Mouse (Mus musculus) layer of hippocampus, adult 2 months (tissue): Measurements from ENCODE around the gene Fam160a2. TPM values are rescaled to one million over a fixed set of nuclear protein-coding genes. Genes with fewer than 3 reads are reported as not detected.
"Not testable (repeated sequence)": the region's sequence is repeated elsewhere in the genome, so short reads cannot be mapped to it uniquely, and the experiment has no call there.

Experiments
- DNase-seq, 2 experiments: peaks; one replicate each; pipeline ENCODE4 v3.0.0; 2022; ENCODE audit warnings: low spot score in 2 of 2
- H3K27ac ChIP-seq: fragments of 200-600 bp; 2 replicates; pipeline ENCODE4 v1.8.1; 2022
- H3K4me3 ChIP-seq: fragments of 200-600 bp; 2 replicates; pipeline ENCODE4 v1.8.1; 2022; ENCODE audit warnings: mild to moderate bottlenecking
- CTCF ChIP-seq: fragments of 200-600 bp; conservative IDR thresholded peaks from 2 replicates; pipeline ENCODE4 v1.8.1; 2022; ENCODE audit warnings: antibody characterized with exemption, mild to moderate bottlenecking, moderate library complexity
- total RNA-seq, 2 experiments: library from RNA; stranded (reverse); gene quantifications; 2 replicates each; pipeline ENCODE4 v1.2.3; 2021

Gene Fam160a2
- total RNA-seq, 2 experiments from 2014 or later: 59.7 to 66.1 TPM

GRCm38 (mm10) chr7:105374866-105375265 is 25.0 kb downstream of the Fam160a2 start, which contains the start of gene Gm5901:
Gm5901 (plus strand) TSS chr7:105375038.
- H3K27ac ChIP-seq: peak within 1 kb of the TSS; percentile 8; the same call in 1 of the 2 replicates
- DNase-seq: no peak
- no peak within 1 kb of the TSS for H3K4me3 ChIP-seq
- TF ChIP-seq CTCF: no peak

GRCm38 (mm10) chr7:105373976-105374375 is 25.9 kb downstream of the Fam160a2 start:
- peak; percentile 48 to 59 for DNase-seq
- no peak for TF ChIP-seq CTCF
- Histone ChIP-seq H3K4me3 (no peak overlapping the region), H3K27ac (0 out of 2 replicates have a peak overlapping the region, but pooled peaks have one; percentile 8)

GRCm38 (mm10) chr7:105373509-105373908 is 26.3 kb downstream of the Fam160a2 start:
- no peak overlapping the region for H3K4me3 ChIP-seq
- peak overlapping the region; percentile 8; the same call in 1 of the 2 replicates for H3K27ac ChIP-seq
- no peak for DNase-seq
- TF ChIP-seq CTCF: no peak

- Histone ChIP-seq H3K27ac (no peak overlapping the region), H3K4me3 (no peak overlapping the region)
- no peak for DNase-seq
- no peak for TF ChIP-seq CTCF
These were observed 26.9 kb downstream of the Fam160a2 start for GRCm38 (mm10) chr7:105372912-105373311.

GRCm38 (mm10) chr7:105368521-105368920 is 31.3 kb downstream of the Fam160a2 start:
- no peak overlapping the region for H3K27ac ChIP-seq
- no peak for DNase-seq
- no peak overlapping the region for H3K4me3 ChIP-seq
- no peak for TF ChIP-seq CTCF

GRCm38 (mm10) chr7:105367930-105368329 is 31.9 kb downstream of the Fam160a2 start, which contains the start of gene Olfr692:
Olfr692 (plus strand) TSS chr7:105368230.
- no peak for TF ChIP-seq CTCF
- DNase-seq: no peak
- no peak within 1 kb of the TSS for H3K4me3 ChIP-seq
- no peak within 1 kb of the TSS for H3K27ac ChIP-seq

GRCm38 (mm10) chr7:105367268-105367667 is 32.6 kb downstream of the Fam160a2 start:
- no peak for TF ChIP-seq CTCF

GRCm38 (mm10) chr7:105361713-105362112 is 38.1 kb downstream of the Fam160a2 start:
- no peak for DNase-seq
- no peak overlapping the region for H3K4me3 ChIP-seq

More at GRCm38 (mm10) chr7:105367268-105367667, 32.6 kb downstream of the Fam160a2 start:
- Histone ChIP-seq H3K4me3 (no peak overlapping the region), H3K27ac (no peak overlapping the region)
- DNase-seq: no peak

GRCm38 (mm10) chr7:105356487-105356886 is 43.4 kb downstream of the Fam160a2 start:
- DNase-seq, H3K27ac ChIP-seq, H3K4me3 ChIP-seq: not testable (repeated sequence)

More at GRCm38 (mm10) chr7:105361713-105362112, 38.1 kb downstream of the Fam160a2 start:
- TF ChIP-seq CTCF: no peak
- no peak overlapping the region for H3K27ac ChIP-seq

GRCm38 (mm10) chr7:105356064-105356463 is 43.8 kb downstream of the Fam160a2 start:
- DNase-seq, H3K27ac ChIP-seq, H3K4me3 ChIP-seq: not testable (repeated sequence)

GRCm38 (mm10) chr7:105342752-105343151 is 57.1 kb downstream of the Fam160a2 start:
- Histone ChIP-seq H3K27ac (no peak overlapping the region), H3K4me3 (no peak overlapping the region)
- TF ChIP-seq CTCF: no peak

GRCm38 (mm10) chr7:105342170-105342569 is 57.7 kb downstream of the Fam160a2 start, which contains the start of gene Olfr691:
Olfr691 (minus strand) TSS chr7:105342270.
- DNase-seq: no peak
- TF ChIP-seq CTCF: no peak
- Histone ChIP-seq H3K4me3 (no peak within 1 kb of the TSS), H3K27ac (no peak within 1 kb of the TSS)

More at GRCm38 (mm10) chr7:105342752-105343151, 57.1 kb downstream of the Fam160a2 start:
- no peak for DNase-seq

GRCm38 (mm10) chr7:105334004-105334403 is 65.8 kb downstream of the Fam160a2 start, which contains the start of gene Olfr690:
Olfr690 (minus strand) TSS chr7:105334104.
- no peak for TF ChIP-seq CTCF
- Histone ChIP-seq H3K27ac (no peak within 1 kb of the TSS), H3K4me3 (no peak within 1 kb of the TSS)
- DNase-seq: no peak

- DNase-seq: no peak
- no peak overlapping the region for H3K4me3 ChIP-seq
- no peak overlapping the region for H3K27ac ChIP-seq
- peak; percentile 50 for TF ChIP-seq CTCF
These were observed 74.6 kb downstream of the Fam160a2 start for GRCm38 (mm10) chr7:105325302-105325701.

Other genes with a start within 250 kb of the Fam160a2 start
- gene Olfr684, start 236.4 kb downstream of the Fam160a2 start, total RNA-seq: not detected
- gene Olfr685, start 214.0 kb downstream of the Fam160a2 start, total RNA-seq: not detected
- not detected for gene Olfr686, start 192.6 kb downstream of the Fam160a2 start, total RNA-seq
- gene Olfr688, start 112.0 kb downstream of the Fam160a2 start, total RNA-seq: not detected
- not detected for gene Olfr689, start 88.9 kb downstream of the Fam160a2 start, total RNA-seq
- 1 to 10 TPM in 1 of 2 experiments, under 1 TPM in 1; 0.44 to 1.0 TPM for gene Olfr690, start 66.0 kb downstream of the Fam160a2 start, total RNA-seq
- under 1 TPM; 0.61 to 0.74 TPM for gene Olfr691, start 57.8 kb downstream of the Fam160a2 start, total RNA-seq
- not detected for gene Olfr692, start 31.8 kb downstream of the Fam160a2 start, total RNA-seq
- not detected for gene Gm5901, start 25.0 kb downstream of the Fam160a2 start, total RNA-seq
- gene Cnga4, start 4.5 kb upstream of the Fam160a2 start, total RNA-seq: under 1 TPM; 0.69 to 0.90 TPM
- gene Cckbr, start 25.7 kb upstream of the Fam160a2 start, total RNA-seq: 1 to 10 TPM; 6.2 to 6.5 TPM
- 10 to 100 TPM; 13.9 to 14.2 TPM for gene Cavin3, start 82.2 kb upstream of the Fam160a2 start, total RNA-seq
- 10 to 100 TPM; 82.7 to 86.2 TPM for gene Smpd1, start 154.3 kb upstream of the Fam160a2 start, total RNA-seq
- 100 to 1,000 TPM; 360 to 370 TPM for gene Apbb1, start 181.6 kb upstream of the Fam160a2 start, total RNA-seq
- gene Hpx, start 200.1 kb upstream of the Fam160a2 start, total RNA-seq: under 1 TPM in 1 of 2 experiments, not detected in 1; 0.23 TPM
- 100 to 1,000 TPM; 140 to 142 TPM for gene Trim3, start 233.5 kb upstream of the Fam160a2 start, total RNA-seq
- gene Timm10b, start 240.0 kb upstream of the Fam160a2 start, total RNA-seq: 10 to 100 TPM; 67.4 to 73.7 TPM
- gene Arfip2, start 240.4 kb upstream of the Fam160a2 start, total RNA-seq: 100 to 1,000 TPM in 1 of 2 experiments, 10 to 100 TPM in 1; 98.9 to 105 TPM
- 10 to 100 TPM in 1 of 2 experiments, 1 to 10 TPM in 1; 6.9 to 12.7 TPM for gene Gm45799, start 240.5 kb upstream of the Fam160a2 start, total RNA-seq